Mouse (Mus musculus) 416B (cell line): Measurements from ENCODE around the gene Tpst2.
A peak's percentile ranks its signal among the peaks of the same experiment; 100 is the strongest.

Source experiments
- DNase-seq: peaks from one replicate; pipeline ENCODE4 v3.0.0; 2011; ENCODE audit warnings: low read depth

Tpst2 gene

DNA sequence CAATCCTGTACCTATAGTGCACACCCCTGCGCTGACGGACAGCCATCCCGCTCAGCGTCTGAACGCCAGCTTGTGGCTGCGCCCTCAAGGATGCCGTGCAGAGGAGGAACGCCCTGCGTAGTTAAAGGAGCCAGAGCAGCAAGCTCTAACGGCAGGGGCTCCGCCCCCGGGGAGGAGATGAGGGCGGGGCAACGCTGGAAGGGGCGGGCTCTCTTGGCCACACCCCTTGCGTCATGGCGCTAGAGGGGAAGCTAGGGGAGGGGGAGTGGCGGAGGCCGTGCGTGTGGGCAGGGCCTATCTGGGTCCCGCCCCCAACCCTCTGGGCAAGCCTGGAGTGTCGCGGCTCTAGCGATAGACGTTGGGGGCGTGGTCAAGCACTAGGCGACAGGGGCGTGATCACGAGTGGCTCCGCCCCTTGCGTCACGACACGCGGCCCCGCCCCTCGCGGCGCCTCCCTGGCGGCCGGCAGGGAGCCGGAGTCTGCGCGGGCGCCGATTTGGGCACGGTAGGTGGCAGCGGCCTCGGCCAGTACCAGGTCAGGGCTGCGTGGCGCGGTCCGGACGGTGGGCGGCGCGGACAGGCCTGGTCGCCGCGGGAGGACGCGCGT is at the start of gene Tpst2:
Gene Tpst2 (plus strand): TSS at position 425 of the 607 bp plus-strand sequence.
- peak; percentile 99 for DNase-seq

DNA sequence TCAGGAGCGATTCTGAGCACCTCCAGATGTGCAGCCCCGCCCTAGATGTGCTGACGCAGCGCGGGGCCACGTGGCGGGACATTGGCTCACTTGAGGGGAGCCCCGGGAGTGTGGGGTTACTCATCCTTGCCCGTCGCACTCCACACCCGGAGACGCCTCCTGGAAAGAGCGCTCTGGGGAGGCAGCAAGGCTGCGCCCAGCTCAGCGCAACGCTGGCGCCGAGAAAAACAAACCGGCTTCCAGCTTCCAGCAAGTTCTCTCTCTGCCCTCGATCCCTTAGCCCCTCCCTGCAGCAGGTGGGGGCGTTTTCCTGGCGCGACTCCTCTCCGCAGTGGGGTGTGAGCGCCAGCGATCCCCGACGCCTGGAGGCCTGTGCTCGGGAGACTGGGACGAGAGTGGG is 49.1 kb upstream of the Tpst2 start:
- DNase-seq: no peak

- no peak for DNase-seq
Observed at GRCm38 (mm10) chr5:112227898-112228239, 48.6 kb upstream of the Tpst2 start.

- no peak for DNase-seq
Observed at GRCm38 (mm10) chr5:112228240-112229076, 48.0 kb upstream of the Tpst2 start.

DNA sequence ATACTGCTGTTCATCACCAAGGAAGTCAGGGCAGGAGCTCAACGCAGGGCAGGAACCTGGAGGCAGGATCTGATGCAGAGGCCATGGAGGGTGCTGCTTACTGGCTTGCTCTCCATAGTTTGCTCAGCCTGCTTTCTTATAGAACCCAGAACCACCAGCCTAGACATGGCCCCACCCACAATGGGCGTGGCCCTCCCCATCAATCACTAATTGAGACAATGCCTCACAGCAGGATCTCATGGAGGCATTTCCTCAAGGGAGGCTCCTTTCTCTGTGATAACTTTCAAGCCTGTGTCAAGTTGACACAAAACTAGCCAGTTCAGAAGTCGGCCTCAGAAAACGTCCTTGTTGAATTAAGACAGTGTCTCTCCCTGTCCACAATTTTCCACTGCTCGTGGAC is 40.7 kb upstream of the Tpst2 start:
- no peak for DNase-seq

- no peak for DNase-seq
Observed at GRCm38 (mm10) chr5:112236631-112237030, 39.9 kb upstream of the Tpst2 start.

DNA sequence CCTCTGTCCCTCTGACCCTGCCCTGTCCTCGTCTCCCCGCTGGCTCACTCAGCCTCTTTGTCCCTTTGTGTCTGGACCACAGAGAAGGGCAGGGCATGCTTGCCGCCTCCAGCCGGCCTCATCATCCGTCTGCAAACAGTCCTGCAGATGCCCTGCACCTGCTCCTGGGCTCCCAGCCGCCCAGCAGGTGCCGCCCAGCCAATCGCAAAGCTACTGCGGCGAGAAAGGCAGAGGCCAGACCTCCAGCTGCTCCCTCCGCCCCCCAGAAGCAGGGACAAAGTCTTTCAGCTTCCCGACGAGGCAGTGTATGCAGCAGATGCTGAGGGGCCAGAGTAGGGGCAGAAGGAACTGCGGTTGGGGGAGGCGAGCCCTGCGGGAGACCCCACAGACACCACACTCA is 39.1 kb upstream of the Tpst2 start:
- DNase-seq: no peak

DNA sequence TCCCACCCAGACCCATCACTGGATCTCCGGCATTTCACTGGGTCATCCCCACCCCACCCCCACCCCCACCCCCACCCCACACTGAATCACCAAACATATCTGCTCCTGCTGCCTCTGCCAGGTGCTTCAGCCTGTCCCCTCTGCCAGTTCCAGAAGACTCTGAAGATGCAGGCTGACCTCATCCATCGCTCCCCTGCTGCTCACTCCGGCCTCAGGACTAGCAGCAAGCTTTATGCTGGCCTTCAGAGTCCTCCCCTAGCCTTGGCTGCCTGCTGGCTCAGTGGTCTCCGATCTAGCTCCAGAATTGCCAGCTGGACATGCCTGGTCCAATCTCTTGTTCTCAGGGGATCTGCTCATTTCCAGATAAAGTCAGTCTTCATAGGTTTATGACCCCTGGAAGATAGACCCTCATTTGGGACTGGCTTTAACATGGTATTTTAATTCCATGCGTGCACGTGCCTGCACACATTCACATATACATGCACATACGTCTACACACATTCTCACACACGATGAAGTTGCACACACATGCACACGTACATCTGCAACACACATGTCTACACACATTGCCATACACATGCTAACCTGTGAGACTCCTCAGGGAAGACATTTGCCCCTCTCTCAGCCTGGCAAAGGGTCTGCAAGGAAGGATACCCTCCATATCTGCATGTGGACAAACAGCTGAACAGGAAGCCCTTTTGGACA is 38.5 kb upstream of the Tpst2 start:
- no peak for DNase-seq

GRCm38 (mm10) chr5:112238781-112239482 is 37.6 kb upstream of the Tpst2 start:
- DNase-seq: no peak

DNA sequence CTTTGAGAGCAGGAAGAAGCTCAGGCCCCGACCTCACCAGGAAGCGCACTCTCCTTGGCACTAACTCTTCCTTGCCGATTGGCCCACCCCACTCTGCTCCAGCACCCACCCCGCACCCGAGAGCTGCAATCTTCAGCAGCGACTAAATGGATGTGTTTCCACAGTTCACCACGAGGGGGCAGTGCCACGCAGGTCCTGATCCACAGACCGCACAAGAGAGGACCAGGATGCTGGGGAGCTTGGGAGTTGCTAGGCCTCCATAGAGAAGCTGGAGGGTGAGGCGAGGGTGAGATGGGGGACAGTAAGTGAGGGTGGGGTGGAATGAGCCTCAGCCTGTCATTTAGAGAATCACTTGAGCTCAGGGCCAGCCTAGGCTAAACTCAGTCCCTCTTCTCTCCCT is 35.7 kb upstream of the Tpst2 start:
- peak; percentile 88 for DNase-seq

GRCm38 (mm10) chr5:112241849-112242248 is 34.6 kb upstream of the Tpst2 start:
- no peak for DNase-seq

DNA sequence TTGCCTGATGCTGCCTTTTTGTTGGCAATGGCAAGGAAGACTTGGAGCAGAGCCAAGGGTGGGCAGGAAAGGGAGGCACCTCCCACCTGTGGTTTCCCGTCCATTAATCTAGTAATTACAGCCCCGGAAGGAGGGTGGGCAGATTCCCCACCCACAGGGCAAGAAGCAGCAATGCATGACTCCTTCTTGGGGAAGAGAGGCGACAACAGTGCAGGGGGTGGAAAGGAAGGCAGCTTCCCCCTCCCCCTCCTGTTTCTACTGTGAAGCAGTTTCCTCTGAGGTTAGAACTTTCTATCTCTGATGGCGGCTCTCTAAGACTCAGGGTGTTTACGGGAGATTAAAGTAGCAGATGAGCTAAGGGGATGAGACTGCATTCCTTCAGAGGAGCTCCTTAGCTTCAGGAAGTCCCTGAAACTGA is 34.1 kb upstream of the Tpst2 start:
- peak; percentile 99 for DNase-seq

DNA sequence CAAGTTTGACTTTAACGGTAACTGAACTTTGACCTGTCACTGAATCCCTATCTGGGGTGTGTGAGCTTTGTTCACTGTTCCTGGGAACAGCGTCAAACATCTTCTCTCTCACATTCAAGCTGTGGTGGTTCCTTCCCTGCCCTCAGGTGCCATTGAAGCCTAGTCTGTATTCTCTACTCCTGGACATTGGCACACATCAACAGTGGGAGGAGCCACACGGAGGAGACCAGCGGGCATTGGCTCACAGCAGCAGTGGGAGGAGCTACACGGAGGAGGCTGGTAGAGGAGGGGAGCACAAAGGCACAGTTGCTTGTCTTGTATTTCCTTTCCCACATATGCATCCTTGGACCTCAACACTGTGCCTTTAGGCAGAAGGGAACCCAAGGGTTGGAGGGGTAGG is 33.5 kb upstream of the Tpst2 start:
- no peak for DNase-seq

- DNase-seq: peak; percentile 47
Observed at GRCm38 (mm10) chr5:112243539-112244274, 32.8 kb upstream of the Tpst2 start.

DNA sequence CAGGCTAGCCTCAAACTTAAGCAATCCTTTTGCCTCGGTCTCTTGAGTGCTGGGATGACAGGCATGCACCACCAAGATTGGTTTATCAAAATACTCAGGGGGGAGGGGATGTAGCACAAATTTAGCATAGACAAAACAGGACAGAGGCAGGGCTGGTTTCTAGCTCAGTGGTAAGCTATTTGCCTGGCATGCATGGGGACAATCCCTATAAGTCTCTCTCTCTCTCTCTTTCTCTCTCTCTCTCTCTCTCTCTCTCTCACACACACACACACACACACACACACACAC is 32.3 kb upstream of the Tpst2 start:
- no peak for DNase-seq

- DNase-seq: no peak
Observed at GRCm38 (mm10) chr5:112244890-112245615, 31.4 kb upstream of the Tpst2 start.

DNA sequence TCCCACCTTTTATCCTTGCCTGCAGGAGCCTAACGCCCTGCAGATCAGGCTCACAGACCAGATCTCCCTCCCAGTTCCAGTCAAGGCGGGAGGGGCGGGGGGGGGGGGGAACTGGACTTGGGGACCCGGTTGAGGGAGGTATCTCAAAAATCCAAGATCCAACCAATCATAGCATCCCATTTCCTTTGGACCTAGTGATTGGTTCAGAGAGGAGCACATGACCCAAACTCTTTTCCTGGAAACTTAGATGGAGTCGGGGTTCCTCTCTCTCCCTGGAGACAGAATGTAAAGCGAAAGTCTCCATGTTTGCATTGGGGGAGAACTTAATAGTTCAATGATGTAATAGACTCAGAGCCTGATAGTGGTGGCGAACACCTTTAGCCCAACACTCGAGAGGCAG is 29.1 kb upstream of the Tpst2 start:
- DNase-seq: no peak

- no peak for DNase-seq
Observed at GRCm38 (mm10) chr5:112249106-112249505, 27.4 kb upstream of the Tpst2 start.

- no peak for DNase-seq
Observed at GRCm38 (mm10) chr5:112252400-112252799, 24.1 kb upstream of the Tpst2 start, which contains the start of gene Cryba4. Gene Cryba4 (minus strand): TSS chr5:112252518.

DNA sequence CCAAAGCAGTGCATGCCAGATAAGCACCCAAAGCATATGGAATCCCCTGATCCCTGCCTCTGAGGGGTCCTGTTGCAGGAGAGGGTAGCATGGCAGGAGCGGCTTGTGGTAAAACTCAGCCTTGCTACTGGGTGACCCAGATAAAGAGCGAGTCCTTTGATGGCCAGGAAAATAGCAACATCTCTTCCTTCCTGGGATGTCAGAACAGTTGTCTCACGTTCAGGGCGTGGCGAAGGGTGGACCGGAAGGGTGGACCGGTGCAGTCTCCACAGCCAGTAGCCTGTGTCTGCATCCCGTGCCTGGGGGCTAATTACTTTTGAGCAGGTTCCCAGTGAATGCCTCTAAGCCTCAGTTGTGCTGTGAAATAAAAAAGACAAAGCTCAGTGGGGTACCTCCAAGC is 23.3 kb upstream of the Tpst2 start:
- DNase-seq: peak; percentile 83

GRCm38 (mm10) chr5:112254282-112254806 is 22.1 kb upstream of the Tpst2 start:
- DNase-seq: peak; percentile 89
